Mouse (Mus musculus) adipocyte (in vitro differentiated cells): Measurements from ENCODE around the gene Stk10.
"Not testable (repeated sequence)": the region's sequence is repeated elsewhere in the genome, so short reads cannot be mapped to it uniquely, and the experiment has no call there.

Experiments used
- DNase-seq: peaks from one replicate; pipeline ENCODE4 v3.0.0-alpha.2; 2016; ENCODE audit warnings: low spot score

Stk10 gene

DNA sequence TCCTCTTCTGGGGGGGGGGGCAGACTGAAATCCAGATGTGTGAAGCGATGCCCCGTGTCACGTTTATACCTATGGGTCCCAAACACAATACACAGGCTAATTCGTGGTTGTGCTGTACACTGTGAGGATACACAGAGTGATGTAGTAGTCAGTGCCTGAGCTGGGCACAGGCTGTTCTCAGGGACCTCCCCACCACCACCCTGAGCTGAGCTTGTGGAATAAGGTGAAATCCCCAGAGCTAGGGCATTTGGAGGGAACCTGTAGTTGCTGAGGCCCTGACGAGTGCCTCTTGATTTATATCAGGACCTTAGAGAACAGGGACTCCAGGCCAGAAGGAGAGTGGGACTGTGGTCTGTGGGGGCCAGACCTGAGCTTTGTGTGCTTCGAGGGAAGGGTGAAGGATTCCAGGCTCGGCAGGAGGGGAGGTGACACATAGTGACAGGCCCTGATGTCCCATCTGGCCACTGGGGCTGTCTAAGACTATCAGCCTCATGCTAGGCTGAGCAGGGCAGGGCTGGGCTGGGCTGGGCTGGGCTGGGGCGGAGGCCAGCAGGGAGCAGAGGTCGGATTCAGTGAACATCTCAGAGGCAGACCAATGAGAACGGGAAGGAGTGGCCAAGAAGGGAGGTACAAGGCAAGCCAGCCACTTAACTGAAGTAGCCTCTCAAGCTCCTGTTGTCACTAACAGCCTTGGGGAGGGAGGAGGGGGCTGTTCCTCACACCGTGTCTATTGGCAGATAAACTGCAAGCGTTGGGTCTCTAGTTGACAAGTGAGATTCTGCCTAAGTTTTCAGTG lies 68.6 kb downstream of the Stk10 start:
- DNase-seq, result peak; percentile 28

DNA sequence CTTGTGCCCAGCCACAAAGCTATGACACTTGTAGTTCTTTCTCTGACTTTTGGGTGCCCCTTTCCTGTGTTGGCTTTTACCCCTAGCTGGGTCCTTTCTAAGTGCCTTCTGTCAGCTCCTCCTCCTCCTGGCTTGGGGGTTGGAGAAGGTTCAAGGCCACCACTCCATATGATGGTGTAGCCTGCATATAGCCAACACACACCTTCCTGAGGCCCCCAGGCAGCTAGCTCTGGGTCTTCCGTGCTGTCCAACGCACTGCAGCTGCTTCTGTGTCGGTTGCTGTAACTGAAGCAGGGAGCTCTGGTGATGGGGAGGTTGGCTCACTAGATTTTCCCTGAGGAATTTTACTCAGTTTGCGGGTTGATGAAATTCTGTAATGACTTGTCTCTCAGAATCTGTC lies 71.6 kb downstream of the Stk10 start:
- DNase-seq, result no peak

DNA sequence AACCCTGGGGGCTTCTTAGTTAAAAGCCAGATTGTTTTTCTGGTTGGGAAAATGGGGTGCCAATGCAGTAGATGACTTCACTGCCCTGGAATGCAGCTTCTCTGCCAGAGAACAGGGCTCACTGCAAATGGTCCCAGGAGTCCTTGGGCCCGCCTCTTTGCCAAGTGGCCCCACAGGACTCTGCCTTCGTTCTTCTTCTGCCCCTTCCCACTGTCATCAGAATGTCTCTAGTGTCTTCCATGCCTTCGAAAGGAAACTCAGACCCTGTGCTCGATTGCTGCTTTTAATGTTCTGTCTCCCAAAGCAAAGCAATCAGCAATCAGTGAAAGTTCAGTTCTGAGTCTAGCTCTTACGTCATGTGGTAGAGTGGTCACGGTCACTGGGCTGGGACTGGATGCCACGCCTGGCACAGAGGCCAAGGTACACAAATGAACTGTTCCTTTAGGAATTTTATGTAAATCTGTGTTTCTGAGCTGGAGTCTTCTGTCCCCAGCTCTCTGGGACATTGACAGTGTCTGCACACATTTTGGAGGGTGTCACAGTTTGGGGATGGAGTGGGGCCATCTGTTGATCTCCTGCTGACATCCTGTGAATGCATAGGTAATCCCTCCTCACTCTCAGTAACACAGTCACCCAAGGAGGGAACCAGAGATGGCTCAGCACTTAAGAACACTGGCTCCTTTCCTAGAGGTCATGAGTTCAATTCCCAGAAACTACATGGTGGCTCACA lies 72.2 kb downstream of the Stk10 start:
- DNase-seq, result peak; percentile 75

DNA sequence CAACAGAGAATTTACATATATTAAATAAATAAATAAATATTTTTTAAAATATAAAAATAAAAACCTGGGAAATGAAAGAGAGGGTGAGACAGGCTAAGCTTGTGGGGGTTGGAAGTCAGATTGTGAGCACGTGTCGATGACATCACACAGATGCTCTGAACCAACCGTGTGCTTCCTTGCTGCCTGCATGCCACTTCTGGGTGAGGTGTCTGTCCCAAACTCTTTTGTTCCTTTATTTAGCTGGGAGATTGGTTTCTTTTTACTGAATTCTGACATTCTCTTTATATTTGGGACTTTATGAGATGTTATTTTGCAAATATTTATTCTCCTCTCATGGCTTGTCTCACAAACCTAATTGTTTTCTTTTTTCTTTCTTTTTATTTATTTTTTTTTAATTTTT lies 72.8 kb downstream of the Stk10 start:
- no peak for DNase-seq

DNA sequence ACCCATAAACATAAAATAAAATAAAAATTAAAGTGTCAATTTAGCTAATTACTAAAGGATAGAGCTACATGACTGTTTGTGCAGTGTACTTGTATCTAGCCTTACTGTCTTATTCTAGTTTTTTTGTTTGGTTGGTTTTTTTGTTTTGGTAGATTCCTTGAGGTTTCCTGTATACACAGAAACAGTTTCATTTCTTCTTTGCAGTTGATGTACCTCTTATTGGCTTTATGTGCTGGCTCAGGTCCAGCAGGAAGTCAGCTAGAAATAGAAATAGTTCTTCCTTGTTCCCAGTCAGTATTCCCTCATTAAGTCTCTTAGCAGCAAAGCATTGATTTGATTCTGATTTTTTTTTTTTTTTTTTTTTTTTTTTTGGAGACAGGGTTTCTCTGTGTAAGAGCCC lies 74.2 kb downstream of the Stk10 start:
- no peak for DNase-seq

DNA sequence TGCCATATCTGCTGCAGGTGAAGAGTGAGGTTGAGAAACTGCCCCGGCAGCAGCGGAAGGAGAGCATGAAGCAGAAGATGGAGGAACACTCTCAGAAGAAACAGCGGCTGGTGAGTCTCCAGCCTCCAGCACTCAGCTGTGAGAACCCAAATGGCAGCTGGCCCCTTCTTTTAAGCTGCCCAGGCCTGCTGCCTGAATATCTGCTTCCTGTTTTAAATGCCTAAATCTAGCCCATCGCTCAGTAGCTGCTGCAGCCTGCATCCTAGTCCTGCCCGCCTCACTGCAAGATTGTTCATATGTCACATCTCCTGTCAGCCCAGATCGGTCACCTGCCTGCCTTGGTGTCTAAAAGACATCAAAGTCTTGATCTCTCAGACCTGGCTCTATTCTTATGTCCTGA lies 77.5 kb downstream of the Stk10 start:
- DNase-seq, result no peak

DNA sequence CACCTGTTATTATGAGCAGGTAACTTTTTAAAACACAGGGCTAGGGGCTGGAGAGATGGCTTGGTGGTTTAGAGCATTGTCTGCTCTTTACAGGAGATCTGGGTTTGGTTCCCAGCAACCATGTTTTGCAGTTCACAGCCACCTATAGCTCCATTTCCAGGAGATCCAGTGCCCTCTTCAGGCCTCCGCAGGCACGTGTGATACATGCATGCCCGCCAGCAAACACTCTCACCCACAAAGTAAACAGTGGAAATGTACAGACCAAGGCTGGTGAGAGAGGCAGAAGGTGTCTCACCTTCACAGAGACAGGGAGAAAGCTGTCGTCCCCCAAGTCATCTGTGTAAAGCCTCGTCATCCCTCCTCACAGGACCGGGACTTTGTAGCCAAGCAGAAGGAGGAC lies 79.2 kb downstream of the Stk10 start:
- no peak for DNase-seq

DNA sequence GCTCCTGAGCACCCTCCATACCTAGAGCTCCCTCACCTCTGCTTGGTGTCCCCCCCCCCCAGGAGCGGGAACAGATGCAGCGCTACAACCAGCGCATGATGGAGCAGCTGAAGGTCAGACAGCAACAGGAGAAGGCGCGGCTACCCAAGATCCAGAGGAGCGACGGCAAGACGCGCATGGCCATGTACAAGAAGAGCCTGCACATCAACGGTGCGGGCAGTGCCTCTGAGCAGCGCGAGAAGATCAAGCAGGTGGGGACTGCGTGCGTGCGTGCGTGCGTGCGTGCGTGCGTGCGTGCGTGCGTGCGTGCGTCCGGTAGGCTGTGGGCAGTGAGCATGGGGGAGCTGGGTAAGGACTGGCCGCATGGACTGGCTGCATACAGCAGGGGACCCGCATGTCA lies 81.4 kb downstream of the Stk10 start:
- DNase-seq, result no peak

DNA sequence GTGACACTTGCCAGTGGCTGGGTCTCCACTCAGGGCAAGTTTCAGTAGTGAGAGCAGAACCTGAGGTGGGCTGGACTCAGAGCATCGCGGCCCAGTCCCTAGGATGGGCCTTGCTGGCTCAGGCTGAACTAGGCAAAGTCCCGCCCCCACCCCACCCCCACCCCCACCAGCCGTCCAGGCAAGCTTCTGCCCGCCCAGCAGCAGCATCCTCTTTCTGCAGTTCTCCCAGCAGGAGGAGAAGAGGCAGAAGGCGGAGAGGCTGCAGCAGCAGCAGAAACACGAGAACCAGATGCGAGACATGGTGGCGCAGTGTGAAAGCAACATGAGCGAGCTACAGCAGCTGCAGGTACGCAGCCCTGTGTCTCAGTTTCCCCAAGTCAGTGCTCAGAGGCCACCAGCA lies 82.5 kb downstream of the Stk10 start:
- no peak for DNase-seq

DNA sequence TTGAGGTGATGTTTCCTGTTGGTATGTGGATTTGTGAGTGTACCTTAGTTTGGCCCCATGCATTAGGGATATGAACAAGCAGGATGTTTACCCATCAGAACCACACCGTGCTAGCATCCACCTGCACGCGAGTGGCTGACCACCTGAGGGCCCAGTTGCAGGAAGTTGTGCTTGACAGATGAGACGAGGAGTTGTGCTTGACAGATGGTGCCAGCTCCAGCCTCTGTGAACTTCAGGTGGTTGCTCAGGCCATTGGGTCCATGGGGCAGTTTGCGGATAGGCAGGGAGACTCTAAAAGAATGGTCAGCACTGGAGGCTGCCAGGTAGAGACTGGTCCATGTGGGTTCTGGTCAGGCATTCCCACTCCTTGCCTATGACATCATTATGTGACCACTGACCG lies 83.0 kb downstream of the Stk10 start:
- DNase-seq, result no peak

DNA sequence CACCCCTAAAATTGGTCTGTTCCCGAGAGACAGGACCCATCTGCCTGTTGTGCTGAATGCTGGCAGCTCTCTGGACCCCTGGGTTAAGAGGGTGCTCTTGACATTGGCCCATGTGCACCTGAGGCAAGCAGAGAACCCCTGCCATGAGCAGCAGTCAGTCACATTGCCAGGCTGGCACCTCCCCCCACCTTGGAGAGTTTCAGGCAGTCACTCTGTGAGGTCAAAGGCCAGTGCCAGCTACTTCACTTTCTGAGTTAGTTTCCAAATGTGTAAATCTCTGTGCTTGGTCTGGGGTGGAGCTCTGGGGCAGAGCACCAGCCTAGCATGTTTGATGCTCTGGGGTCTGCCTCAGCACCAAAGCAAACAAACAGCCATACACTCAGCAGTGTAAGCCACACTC lies 84.9 kb downstream of the Stk10 start:
- peak; percentile 29 for DNase-seq

DNA sequence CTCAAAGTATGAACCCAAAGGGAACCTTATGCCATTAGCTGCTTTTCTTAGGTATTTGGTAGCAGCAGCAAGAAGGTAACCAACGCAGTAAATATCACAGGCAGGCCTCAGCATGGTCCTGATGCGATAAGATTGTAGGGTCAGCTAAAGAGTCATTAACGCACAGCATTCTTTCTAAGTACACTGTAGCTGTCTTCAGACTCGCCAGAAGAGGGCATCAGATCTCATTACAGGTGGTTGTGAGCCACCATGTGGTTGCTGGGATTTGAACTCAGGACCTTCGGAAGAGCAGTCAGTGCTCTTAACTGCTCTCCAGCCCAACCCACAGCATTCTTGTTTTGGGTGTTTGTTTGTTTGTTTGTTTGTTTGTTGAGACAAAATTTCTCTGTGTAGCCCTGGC lies 85.5 kb downstream of the Stk10 start:
- not testable (repeated sequence) for DNase-seq

DNA sequence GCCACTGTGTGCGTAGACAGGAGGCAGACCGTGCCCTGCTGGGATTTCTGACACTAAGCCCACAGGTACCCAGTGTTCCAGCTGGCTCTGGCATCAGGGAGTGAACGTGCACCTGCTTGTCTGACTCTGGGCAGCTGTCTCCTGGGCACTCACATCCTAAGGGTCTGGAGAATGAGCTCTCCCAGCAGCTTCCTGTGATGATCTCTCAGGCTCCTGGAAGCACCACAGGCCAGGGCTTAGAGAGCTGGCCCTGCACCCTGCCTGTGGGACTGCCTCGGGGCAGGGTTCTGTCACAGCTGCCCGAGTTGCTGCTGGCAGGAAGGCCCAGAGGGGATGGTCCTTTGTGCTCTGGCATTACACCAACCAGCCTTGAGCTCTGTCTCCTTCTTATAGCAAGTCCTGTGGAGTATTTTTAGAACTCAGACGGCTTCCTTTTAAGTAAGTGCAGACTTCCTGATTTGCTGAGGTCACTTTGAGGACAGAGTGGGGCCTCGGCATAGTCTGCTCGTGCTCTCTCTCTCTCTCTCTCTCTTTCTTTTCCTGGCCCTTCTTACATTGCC lies 86.2 kb downstream of the Stk10 start:
- DNase-seq, result peak; percentile 43

DNA sequence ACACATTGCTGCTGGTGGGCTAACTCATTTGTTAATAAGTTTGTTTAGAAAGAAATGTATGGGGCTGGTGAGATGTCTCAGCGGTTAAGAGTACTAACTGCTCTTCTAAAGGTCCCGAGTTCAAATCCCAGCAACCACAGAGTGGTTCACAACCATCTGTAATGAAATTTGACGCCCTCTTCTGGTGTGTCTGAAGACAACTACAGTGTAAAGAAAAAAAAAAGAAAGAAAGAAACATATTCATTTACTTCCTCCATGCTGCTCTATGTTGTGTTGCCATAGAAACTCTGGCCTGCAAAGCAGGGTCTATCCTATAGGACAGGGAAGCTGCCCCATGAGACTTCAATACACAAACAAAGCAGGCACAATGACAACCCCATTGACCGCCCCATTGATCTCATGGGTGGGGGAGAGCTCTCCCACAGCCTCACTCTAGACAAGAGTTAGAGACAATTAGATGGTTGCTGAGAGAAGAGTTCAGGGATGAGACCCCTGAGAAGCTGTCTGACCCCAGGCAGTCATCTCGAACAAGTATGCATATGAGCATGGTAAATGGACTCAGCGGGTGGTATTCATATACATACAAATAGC lies 86.9 kb downstream of the Stk10 start:
- no peak for DNase-seq

DNA sequence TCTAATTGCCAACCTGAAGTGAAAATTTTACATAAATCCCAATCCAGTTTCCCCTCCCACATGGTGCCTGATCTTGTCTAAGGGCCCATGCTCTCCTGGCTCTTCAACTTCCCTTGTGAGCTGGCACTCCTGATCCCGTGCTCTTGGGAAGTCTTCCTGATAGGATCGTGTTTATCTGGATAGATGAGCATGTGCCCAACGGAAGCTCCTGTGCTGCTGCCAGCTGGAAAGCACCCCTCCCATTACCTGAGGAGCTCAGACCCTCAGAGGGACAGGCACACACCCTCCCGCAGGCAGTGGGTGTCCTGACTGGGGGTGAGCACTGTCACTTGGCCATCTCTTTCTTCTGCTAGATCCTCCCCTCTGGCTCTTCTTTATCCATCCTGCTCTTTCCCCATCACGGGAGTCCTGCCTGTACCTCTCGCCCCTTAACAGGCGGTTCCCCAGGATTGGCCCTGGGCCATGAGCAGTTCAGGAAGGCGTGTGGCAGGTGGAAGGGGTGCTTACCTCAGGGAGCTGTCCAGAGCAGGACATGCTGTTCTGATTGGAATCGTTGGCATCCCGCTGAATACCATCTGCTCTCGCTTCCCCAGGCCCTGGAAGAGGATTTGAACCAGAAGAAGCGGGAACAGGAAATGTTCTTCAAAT lies 88.8 kb downstream of the Stk10 start:
- no peak for DNase-seq

DNA sequence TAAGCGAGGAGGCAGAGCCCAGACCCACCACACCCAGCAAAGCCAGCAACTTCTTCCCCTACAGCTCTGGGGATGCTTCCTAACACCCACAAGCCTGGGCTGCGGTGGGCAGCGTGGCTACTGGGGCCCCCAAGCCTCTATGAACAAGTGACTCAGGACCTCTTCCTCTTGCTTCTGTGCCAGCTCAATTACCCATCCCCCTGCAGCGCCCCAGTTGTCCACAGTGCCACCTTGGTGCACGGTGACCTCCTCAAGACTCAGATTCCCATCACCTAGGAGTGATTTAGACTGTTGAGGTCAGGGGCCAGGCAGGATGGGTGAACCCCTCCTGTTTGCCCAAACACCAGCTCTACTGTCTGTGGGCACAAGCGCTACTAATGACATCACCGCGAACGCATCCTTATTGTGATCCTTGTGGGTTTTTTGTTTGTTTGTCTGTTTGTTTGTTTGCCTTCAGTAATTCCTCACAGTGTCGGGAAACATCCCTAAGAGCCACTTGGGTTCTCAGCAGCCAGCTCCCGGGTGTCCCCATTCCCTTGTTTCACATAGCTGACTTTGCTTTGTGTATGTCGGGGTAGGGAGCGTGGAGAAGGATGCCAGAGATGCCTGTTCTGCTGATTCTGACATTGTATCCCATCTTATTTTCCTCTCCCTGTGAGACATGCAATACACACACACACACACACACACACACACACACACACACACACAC lies 89.5 kb downstream of the Stk10 start:
- no peak for DNase-seq

DNA sequence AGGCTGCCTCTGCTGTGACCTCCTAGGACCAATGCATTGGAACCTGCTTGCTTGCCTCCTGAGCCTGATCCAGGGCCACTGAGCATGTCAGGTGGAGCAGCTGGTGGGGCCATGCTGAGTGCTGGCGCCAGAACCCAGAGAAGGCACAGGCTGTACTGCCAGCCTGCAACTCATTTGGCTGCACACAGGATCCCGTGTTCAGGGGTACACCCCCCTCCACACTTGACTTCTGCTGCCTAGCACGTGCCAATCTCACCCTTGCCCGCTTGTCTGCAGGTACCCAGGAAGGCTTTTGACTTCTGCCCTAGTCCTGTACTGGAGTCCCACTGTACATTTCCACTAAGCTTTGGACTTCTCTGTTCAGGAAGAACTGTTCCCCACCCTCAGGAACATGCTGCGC lies 90.1 kb downstream of the Stk10 start:
- no peak for DNase-seq

DNA sequence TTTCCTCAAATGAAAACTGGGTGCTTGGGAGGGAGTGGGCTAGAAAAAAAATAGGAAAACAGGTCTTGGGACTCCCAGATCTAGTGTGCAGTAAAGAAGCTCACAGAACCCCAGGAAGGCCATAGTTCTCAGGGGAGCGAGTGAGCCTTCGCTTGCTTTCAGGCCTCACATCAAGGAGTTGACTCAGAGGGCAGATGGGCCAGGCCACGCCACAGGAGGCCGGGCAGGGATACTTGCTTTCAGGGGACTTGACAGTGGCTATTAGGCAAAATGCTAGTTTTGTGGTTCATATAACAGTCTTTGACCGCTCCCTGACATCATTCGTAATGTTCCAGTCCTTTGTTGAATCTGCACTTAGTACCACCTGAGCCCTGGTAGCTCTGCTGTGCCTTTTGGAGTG lies 90.8 kb downstream of the Stk10 start:
- no peak for DNase-seq

DNA sequence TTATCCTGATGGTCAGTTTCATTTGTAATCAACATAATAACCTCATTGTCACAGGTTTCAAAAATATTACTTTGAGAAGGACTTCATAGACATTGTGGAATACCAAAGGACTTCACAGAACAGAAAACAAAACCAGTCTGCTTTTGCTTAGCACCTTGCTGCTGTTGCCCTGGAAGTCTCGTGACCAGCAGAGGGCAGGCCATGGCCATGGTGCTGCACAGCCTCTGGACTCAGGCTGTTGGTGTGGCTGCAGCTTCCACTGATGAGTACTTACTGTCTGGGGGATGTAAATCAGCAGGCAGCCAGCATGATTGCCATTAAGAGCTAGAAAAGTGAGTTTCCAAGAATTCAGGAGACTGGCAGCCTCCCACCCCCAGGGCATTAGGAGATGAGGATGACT lies 92.6 kb downstream of the Stk10 start:
- DNase-seq, result peak; percentile 68

DNA sequence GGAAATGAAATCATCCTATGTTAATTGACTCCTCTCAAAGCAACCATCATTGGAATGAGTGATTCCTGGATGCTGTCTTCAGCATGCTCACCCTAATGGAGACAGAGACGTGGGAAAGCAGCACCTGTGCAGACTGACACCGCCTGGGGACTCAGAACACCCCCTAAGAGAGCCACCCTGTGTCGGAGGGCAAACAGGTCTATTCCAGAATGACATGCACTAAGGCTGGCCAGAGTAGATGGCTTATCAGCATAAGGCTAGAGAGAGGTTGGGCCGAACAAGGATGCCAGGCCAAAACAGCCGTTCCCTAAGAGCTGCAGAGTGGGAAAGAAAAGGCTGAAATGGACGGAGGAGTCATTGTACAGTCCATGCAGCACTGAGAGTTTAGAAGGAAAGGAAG lies 93.0 kb downstream of the Stk10 start:
- DNase-seq, result no peak

DNA sequence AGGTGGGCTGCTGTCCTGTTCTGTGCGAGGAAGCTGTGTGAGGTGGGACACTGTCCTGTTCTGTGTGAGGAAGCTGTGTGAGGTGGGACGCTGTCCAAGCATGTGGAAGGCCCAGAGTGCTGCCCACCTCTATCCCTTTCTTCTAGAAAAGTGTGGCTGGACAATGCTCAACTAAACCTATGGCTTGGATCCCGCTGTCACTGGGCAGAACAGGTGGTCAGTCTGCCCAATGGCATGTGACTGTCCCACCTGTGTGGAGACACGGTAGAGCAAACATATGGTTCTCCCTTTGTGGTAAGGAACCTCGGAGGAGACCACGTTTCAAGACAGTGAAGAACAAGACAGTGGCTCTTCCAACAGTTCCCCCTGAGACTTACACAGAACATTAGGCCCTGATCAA lies 94.8 kb downstream of the Stk10 start:
- DNase-seq, result no peak

DNA sequence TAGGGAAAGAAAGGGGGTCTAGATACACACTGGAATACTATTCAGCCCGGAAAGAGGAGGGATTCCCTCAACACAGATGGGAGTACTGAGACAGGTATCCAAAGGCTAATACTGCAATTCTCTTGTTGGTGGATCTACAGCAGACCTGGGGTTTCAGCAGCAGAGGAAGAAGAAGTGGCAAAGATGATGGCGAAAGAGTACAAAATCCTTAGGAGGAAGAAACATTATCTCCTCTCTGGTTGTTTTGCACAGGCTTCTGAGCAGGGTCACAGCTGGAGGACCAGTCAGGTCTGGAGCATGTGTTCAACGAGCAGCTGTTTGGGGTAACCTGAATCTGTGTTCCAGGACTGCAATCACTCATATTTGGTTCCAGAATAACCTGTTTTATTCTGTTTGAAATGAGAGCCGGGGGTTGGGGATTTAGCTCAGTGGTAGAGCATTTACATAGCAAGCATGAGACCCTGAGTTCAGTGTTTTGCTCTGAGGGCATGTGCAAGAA lies 96.7 kb downstream of the Stk10 start:
- no peak for DNase-seq
